Mouse (Mus musculus): ENCODE results near the gene Dcaf12l1.
"Not testable (repeated sequence)": the region's sequence is repeated elsewhere in the genome, so short reads cannot be mapped to it uniquely, and the experiment has no call there.

Gene Dcaf12l1

DNA sequence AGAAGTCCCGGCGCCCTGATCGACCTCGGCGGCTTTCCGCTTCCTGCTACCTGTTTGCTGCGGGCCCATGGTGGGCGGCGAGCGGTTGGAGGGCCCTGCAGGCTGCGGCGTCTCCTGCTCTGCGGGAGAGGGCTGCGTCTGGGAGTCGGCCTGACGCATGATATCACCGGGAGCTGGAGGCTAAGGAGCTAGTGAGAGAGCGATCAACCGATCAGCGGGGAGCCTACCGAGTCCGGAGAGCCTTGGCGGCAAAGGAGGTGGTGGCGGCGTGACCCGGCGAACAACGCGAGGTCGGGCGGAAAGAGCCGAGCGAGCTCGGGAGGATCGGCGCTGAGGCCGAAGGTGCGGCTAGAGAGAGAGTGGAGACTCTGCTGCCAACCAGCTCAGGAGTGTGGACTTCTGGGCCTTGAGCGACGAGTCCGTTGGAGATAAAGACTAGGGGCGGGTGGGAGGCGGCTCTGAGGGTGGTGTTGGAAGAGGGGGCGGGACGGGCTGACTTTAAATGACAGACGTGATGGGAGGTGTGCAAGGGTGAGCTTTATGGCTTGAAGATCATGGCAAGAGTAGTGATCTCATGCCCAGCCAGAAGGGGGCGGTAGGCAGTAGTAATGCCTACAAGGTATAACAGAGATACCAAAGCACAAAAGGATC lies at the start of gene Dcaf12l1:
Gene Dcaf12l1, minus strand, starts transcription at position 437 of the 651 bp plus-strand sequence.
- DNase-seq: peak; percentile 25

DNA sequence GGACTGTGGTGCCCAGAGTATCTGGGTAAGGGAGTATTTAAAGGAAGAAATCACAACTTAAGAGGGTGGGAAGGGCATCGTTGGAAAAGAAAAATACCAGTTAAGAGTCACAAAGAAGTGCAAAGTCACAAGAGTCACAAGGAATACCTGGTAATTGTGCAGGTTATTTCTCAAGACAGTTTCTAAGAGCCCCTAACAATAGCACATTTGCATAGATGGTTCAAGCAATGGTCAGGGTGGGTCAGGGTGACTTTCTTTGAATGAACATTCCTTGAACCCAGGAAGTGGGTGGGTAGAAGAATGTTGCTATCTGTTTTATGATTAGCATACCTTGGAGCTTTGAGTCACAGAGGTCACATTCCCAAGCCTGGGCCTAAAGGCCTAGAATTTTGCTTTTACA lies 19.4 kb upstream of the Dcaf12l1 start:
- DNase-seq: not testable (repeated sequence)

- no peak for DNase-seq
Observed at GRCm38 (mm10) chrX:44789036-44789760, 799 bp downstream of the Dcaf12l1 start.

Data from thymus, postnatal 4 days (tissue).